Mouse (Mus musculus) monocyte, adult 2 months (primary cell): ENCODE data around the gene Hk1.
"Not testable (repeated sequence)": the region's sequence is repeated elsewhere in the genome, so short reads cannot be mapped to it uniquely, and the experiment has no call there.

Source experiments
- DNase-seq, 2 experiments: peaks; one replicate each; pipeline ENCODE4 v3.0.0; 2022; ENCODE audit warnings: low spot score in 2 of 2, low read depth in 1 of 2

The Hk1 gene

DNA sequence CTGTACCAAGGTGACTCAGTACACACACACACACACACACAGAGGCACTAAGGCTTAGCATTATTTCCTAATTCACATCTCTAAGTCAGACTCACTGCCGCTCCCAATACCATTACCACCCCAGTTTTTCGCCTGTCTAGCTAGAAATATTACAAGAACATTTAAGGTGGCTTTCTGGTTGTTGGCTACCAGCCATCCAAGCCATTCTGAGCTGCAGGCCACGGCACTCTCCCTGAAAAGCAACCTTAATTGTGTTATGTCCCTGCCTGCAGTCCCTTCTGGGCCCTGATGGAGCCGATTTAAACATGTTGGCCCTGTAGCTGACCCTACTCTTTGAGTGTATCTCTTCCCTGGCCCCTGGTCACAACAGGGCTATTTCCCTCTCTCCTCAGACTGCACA, 37.8 kb downstream of the Hk1 start:
- no peak for DNase-seq

DNA sequence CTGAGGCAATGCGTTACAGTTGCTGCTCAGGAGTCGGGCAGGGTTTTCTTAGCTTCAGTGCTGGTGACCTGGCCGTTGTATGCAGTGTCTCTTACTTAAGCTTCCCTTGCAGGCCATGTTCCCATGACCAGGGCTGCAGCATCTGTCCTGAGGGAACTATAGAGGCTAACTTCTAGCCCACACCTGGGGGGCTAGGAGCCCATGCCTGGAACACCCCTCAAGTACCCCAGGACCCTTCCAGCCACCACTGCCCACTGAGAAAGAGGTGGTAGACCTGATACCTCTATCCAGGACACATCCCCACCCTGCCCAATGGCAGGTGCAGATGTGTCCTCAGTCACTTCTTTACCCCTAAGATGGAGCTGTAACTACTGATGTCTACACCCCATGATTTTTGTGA, 38.7 kb downstream of the Hk1 start:
- DNase-seq = no peak

GRCm38 (mm10) chr10:62340095-62340731, 39.5 kb downstream of the Hk1 start:
- peak; percentile 95 to 97 for DNase-seq

DNA sequence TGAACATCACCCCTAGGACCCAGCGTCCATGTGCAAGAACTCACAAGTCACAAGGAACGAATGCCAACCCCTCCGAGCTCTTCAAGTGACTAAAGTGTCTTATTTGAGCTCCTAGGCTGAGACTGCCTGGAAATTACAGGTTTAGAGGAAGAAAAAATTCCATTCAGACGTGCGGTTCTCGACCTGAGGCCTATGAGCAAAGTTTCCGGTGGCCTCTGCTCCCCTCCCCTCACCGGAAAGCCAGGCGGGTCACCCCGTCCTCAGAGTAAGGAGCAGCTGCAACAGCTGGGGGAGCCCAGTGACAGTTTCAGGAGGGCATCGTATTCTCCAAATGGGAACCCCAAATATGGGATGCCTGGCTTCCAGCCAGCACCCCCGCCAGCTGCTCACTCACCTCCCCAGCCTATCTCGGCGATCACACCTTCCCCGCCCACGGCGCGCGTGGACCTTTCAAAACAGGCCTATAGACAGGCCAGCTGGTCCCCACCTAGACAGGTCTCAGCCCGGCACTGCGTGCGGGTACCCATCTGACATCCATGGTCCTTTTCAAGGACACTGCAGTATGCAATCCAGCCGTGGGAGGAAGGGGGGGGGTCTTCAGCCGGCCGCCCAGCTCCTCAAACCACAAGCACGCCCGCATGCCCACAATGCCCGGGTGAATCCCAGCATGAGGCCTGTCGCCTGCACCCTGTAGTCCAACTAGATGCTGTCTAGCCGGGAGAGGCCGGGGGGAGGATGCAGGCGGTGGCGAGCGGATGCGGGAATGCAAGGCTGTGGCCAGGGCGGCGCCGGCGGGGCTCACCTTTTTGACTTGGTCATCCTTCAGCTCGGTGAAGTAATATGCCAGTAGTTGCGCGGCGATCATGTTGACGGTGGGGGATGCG, 40.3 kb downstream of the Hk1 start:
- peak in 1 of 2 experiments; percentile 12 for DNase-seq

DNA sequence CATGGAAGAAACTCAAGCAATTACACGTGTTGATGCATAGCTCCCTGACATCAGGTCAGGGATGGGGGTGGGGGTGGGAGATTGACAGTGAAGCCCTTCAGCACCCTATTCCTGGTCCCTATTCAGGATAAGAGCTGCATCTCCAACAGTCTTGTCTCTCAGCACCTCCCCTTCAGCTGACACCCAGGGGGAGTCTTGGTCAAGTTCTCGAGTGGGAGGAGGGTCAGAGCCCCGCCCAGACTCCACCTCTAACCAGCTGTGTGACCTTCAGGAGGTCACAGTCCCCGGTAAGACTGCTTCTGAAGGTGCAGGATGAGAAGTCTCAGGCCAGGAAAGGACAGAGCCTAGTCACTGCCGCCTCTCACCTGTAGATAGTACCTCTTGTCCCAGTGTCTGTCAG, 41.1 kb downstream of the Hk1 start:
- DNase-seq = no peak

DNA sequence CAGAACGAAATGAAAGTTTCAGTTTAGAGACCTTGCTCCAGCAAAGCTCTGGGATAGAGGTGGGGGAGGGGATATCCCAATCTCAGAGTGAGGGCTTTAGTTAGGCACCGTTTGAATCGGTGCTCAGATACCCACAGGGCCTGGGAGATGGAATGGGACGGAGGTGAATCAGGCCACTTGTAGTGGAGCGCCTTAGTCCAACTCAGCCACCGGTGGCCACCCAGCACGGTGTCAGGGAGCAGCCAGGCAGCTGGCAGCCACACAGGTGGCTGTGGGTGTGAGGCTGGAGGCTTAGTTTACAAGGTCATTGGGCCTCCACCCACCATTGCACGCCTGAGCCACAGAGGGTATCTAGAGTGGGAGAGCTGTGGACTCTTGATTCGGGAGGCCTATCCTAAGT, 41.5 kb downstream of the Hk1 start:
- DNase-seq = no peak

GRCm38 (mm10) chr10:62336601-62337578, 42.8 kb downstream of the Hk1 start:
- no peak for DNase-seq

DNA sequence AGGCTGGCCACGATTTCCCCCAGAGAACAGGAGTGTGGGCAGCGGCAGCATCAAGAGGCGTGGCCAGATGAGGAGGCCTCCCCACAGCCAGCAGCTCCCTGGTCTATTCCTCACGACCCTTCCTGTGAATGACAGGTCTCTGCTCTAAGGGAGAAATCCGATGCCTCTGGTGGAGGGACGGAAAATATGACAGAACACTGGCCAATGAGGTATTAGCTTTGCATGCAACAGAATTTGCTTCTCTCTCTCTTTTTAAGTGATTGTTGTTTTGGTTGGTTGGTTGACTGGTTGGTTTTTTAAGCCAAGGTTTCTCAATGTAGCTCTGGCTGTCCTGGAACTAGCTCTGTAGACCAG, 44.3 kb downstream of the Hk1 start:
- no peak for DNase-seq

DNA sequence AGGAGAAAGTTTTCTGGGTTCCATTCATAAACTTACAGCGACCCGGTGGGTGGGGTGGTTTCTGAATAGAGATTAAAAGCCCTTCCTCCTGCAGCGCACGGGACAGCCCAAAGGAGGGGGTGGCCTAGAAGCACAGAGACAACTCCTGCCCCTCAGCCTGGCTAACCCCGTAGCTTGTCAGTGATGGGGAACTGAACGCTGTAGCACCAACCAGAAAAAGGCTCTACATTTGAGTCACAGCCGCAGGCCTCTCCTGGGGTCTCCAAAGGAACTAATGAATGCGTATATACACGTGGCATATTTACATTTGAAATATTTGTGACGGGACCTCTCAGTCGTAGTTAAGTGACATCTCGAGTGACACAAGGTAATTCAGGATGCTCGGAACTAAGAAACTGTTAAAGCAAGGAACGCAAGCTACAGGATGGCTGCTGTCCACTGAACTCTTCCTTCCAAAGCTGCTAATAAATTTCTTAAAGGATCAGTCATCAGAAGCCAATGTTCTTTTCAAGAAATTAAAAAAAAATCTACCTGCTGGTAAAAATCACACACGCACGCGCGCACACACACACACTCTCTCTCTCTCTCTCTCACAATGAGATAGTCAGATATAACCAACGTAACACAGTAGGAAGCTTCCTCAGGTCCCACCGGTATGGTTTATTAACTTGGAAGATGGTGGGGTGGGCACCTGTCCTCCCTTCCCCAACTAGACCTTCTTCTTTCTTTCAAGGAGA, 44.9 kb downstream of the Hk1 start:
- DNase-seq = no peak

DNA sequence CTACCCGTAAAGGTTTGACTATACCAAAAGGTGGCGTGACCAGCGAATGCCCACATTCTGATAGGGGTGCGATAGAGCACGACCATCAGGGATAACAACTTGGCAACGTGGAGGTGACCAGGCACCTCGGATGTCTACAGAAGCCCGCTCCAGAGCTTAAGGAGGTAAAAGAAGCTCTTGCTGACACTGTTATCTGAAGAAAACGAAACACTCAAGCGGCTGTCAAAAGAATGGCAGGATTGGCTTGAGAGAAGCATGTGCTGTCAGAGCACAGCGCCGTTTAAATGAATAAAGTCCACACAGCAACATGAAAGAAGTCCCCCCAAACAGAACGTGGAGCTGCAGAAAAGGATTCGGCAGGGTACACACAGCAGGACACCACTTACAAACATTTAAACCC, 46.4 kb downstream of the Hk1 start:
- DNase-seq = no peak

DNA sequence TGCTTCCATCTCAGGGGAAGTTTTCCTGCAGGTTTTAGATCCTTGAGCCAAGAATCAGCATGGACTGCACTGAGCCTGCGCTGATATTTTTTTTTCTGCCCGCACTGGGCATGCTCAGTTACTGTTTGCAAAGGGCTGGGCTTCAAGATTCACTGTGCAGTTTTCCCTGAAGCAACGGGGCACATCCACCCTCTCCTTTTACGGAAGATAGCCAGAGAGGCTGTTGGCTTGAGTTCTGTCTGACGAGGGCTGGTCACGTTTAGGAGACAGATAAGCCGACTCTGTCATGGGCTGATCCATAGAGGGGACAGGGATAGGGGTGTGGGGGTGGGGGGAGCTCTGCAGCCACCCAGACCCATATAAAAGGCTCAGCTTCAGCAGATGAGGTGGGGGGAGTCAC, 47.2 kb downstream of the Hk1 start:
- no peak for DNase-seq

DNA sequence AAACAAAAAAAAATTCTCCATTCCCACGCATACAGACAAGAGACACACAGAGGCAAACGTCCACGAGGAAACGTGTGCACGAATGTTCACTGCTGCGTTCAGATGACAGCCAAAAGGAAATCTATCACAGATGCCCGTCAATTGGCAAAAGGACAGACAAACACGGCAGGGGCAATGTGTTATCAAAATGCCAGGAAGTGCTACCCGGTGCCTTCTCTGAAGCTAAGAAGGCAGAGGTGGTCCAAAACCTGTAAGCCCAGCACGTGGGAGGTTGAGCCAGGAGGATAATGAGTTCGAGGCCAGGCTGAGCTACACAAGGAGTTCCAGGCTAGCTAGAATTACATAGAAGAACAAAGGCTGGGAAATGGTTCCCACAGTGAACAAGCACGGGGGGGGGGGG, 47.9 kb downstream of the Hk1 start:
- no peak for DNase-seq

- no peak for DNase-seq
Measured at GRCm38 (mm10) chr10:62331296-62331695, 48.4 kb downstream of the Hk1 start.

- DNase-seq = no peak
Measured at GRCm38 (mm10) chr10:62329846-62330245, 49.9 kb downstream of the Hk1 start.

DNA sequence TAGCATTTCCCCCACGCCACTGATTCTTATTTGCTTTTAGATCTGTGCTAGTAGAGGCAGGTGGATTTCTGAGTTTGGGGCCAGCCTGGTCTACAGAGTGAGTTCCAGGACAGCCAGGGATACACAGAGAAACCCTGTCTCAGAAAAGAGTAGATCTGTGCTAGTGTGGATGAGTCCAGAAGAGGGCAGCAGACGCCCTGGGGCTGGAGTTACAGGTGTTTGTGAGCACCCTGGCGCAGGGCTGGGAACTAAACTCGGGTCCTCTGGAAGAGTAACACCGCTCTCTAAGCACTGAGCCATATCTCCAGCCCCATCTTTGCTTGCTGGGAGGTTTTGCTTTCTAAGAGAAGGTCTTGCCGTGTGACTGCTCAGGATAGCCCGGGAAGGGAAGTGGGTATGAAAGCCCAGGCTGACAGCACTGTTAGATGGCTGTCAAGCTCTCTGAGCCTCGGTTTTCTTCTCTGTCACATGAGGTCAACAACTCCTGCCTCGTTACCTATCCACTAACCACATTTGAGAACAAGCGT, 50.8 kb downstream of the Hk1 start:
- no peak for DNase-seq

GRCm38 (mm10) chr10:62327572-62328317, 52.0 kb downstream of the Hk1 start:
- no peak for DNase-seq

- no peak for DNase-seq
Measured at GRCm38 (mm10) chr10:62326818-62327571, 52.7 kb downstream of the Hk1 start.

- DNase-seq = no peak
Measured at GRCm38 (mm10) chr10:62326002-62326401, 53.7 kb downstream of the Hk1 start.

DNA sequence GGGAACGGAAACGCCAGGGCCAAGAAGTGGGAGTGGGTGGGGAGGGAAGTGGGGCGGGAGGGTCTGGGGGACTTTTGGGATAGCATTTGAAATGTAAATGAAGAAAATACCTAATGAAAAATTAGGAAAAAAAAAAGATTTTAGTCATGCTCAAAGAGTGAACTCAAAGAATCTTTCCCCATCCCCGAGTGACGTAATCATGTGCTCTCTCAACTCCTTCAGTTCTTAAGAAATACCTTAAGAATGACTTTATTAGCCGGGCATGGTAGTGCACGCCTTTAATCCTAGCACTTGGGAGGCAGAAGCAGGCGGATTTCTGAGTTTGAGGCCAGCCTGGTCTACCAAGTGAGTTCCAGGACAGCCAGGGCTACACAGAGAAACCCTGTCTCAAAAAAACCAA, 56.9 kb downstream of the Hk1 start:
- not testable (repeated sequence) for DNase-seq
